Mouse (Mus musculus) E14TG2a.4 (cell line): Measurements from ENCODE around the gene 2610528J11Rik.
"Not testable (repeated sequence)": the region's sequence is repeated elsewhere in the genome, so short reads cannot be mapped to it uniquely, and the experiment has no call there.

ENCODE experiments used
- CTCF ChIP-seq: conservative IDR thresholded peaks from 2 replicates; pipeline ENCODE4 v1.5.1; 2014; ENCODE audit warnings: low read length
- POU5F1 ChIP-seq: IDR thresholded peaks from 2 replicates; pipeline ENCODE4 v1.6.1; 2014; ENCODE audit warnings: low read length, borderline replicate concordance

GRCm38 (mm10) chr4:118548130-118548480 is 21.3 kb downstream of the 2610528J11Rik start:
- TF ChIP-seq CTCF, POU5F1: not testable (repeated sequence)
